Mouse (Mus musculus) neutrophil, adult 5-6 weeks (primary cell): ENCODE measurements around the gene Tbce. TPM values are rescaled to one million over a fixed set of nuclear protein-coding genes. Genes with fewer than 3 reads are reported as not detected.
"Not testable (repeated sequence)": the region's sequence is repeated elsewhere in the genome, so short reads cannot be mapped to it uniquely, and the experiment has no call there.

Experiments used
- ATAC-seq: fragments of 151-379, 151-347 bp; 2 replicates; pipeline ENCODE4 v1.8.0; 2017; ENCODE audit warnings: mild to moderate bottlenecking, moderate TSS enrichment; ENCODE audit not compliant: insufficient number of reproducible peaks, poor library complexity, low FRiP score, severe bottlenecking; ENCODE audit errors: extremely low read depth
- total RNA-seq: library from RNA; stranded (forward); fragments of 200-1000 nt; gene quantifications from 2 replicates; pipeline ENCODE4 v1.2.3, GENCODE M21; 2017

The Tbce gene
- total RNA-seq, 1 experiment from 2014 or later = 126 TPM

GRCm38 (mm10) chr13:14035875-14036630 lies 3.4 kb downstream of the Tbce start:
- no peak for ATAC-seq

DNA sequence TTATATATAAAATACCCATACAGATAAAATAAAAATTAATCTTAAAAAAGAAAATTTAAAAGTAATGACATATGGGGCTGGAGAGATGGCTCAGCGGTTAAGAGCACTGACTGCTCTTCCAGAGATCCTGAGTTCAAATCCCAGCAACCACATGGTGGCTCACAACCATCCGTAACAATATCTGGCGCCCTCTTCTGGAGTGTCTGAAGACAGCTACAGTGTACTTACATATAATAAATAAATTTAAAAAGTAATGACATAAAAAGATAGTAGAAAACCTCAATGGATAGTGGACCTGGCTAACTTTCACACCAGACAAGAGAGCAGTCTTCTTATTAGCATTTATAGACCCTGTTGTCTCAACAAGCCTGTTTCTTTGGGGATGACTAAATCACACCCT lies 4.1 kb downstream of the Tbce start:
- not testable (repeated sequence) for ATAC-seq

GRCm38 (mm10) chr13:14034073-14034348 lies 5.4 kb downstream of the Tbce start:
- no peak for ATAC-seq

- ATAC-seq = no peak
Measured at GRCm38 (mm10) chr13:14033309-14034072, 5.9 kb downstream of the Tbce start.

- no peak for ATAC-seq
Measured at GRCm38 (mm10) chr13:14026154-14026820, 13.2 kb downstream of the Tbce start.

GRCm38 (mm10) chr13:14025554-14025953 lies 13.9 kb downstream of the Tbce start:
- ATAC-seq = no peak

GRCm38 (mm10) chr13:14021417-14021816 lies 18.0 kb downstream of the Tbce start:
- not testable (repeated sequence) for ATAC-seq

DNA sequence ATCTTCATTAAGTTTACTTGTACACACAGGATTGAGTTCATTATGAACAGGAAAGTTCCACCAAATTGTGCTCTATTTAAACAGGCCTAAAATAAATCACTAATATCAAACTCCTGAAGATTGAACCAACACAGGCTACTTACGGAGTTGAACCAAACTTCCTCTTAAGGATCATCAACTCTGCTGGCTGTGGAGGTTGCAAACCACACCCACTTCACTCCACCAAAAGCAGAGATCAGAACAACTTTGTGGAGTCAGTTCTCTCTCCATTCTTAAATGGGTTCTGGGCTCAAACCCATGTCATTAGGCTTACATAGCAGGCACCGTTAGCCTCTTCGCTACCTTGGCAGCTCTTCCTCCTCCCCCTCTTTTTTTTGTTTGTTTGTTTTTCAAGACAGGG lies 20.6 kb downstream of the Tbce start:
- ATAC-seq = no peak

DNA sequence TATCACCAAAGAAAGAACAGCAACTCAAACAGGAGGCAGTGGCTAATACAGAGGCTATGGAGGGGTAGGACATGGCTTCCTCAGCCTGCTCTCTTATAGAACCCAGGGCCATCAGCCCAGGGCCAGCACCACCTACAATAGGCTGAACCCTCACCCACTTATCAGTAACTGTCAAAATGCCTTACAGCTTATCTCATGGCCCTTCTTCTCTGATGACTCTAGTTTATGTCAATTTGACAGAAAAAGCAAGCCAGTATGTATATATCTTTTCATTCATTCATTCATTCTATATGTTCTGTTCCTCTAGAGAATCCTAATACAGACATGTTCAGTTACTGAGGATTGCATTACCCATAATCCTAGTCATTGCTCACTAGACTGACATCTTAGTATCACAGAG lies 21.2 kb downstream of the Tbce start:
- ATAC-seq = no peak

DNA sequence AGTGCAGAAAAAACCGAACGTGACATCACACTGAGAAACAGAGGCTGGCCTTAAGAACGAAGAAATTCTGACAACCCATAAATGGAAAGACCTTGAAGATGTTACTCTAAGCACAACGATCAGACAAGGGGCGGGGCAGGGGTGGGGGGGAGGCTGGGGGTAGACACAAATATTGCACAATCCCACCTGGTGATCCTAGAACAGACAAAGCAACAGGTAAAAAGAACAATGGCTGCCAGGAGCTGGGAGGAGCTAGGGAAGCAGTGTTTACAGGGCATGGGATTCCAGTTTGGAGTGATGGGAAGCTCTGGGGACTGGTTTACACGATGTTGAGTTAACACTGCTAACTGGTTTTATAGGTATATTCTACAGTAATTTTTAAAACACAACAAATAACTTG lies 23.8 kb downstream of the Tbce start:
- ATAC-seq = no peak

GRCm38 (mm10) chr13:14014540-14014939 lies 24.9 kb downstream of the Tbce start:
- ATAC-seq = no peak

DNA sequence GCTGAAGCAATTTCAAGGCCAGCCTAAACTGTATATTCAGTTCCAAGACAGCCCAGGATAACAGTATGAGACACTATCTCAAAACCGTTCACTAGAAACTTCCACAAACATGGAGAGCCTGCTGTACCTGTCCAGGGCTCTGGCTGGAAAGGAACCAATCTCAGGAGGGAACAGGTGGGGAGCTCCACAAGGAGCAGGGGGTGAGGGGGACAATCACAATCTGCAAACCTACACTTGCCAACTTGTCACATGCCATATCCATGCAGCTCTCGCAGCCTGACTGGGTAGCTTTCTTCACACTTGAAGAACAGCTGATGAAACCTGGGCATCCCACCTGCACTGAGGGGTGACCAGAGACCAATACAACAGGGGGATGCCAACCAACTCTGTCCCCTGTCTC lies 25.4 kb downstream of the Tbce start:
- no peak for ATAC-seq

- no peak for ATAC-seq
Measured at GRCm38 (mm10) chr13:14011454-14011995, 27.9 kb downstream of the Tbce start.

- ATAC-seq = no peak
Measured at GRCm38 (mm10) chr13:14006056-14006455, 33.4 kb downstream of the Tbce start.

DNA sequence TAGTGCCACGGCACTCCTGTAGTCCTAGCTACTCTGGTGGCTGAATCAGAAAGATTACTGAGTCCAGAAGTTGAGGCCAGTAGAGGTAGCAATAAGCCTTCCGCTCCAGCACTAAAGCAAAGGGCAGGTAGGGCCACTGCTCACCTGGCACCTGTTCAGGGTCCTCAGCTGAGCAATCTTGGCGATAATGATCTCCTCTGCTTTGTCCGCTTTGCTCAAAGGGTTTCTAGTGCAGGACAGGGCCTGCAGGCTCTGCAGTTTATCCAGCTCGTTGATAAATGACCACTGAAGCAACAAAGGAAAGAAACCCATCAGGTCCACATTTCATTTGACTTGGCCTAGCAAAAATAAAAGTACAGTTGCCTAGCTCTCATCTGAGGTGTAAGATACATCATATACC lies 34.4 kb downstream of the Tbce start:
- no peak for ATAC-seq

GRCm38 (mm10) chr13:14004086-14004485 lies 35.4 kb downstream of the Tbce start:
- no peak for ATAC-seq

GRCm38 (mm10) chr13:14002706-14003105 lies 36.7 kb downstream of the Tbce start:
- no peak for ATAC-seq

DNA sequence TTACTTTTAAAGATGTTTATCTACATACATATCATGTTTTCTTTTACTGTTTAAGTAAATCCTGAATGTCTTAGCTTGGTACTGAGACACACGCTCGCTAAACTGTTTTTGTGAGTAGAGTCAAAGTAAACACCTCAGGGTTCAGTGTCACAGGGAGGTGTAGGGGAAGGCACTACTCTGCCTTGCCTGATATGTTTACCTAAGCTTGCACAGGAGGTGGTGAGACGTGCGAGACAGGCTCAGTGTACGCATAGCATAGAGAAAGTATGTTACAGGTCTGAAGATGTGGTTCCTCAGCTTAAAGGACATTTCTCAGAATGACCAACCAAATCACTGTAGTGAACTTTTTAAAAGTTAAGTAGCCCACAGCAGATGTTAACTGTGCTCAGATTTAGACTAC lies 42.0 kb downstream of the Tbce start:
- no peak for ATAC-seq

DNA sequence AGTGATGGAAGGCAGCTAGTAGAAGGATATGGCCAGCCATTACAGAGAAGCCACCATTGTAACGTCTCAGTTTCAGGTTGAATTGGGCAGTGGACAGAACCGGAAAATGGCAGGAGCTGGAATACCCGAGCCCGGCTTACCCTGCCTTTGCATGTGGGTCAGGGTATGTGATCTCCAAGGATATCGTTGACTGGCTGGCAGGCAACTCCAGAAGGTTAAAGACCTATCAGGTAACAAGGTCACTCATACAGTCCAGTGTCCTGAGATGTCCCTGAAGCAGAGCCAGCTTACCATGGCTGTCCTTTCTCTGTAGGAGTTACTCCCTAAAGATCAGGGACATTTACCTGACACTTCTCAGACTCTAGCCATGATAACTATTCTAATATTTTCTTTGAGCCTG lies 44.4 kb downstream of the Tbce start:
- ATAC-seq = no peak

- ATAC-seq = no peak
Measured at GRCm38 (mm10) chr13:13993041-13993440, 46.4 kb downstream of the Tbce start.
